Mouse (Mus musculus) limb, embryonic 12.5 days (tissue): ENCODE measurements around the gene Mroh2a. TPM values are rescaled to one million over a fixed set of nuclear protein-coding genes. Genes with fewer than 3 reads are reported as not detected.

Source experiments
- ATAC-seq: fragments of 200-750 bp; cut with Nextera tagmentation; 2 replicates; pipeline ENCODE4 v1.8.0; 2017; ENCODE audit warnings: low read depth, moderate TSS enrichment; ENCODE audit not compliant: insufficient number of reproducible peaks, insufficient read depth, low FRiP score, low TSS enrichment
- H3K27ac ChIP-seq: fragments of 300-500 bp; sonication (generic); 2 replicates; pipeline ENCODE4 v1.5.1; 2016; ENCODE audit warnings: mild to moderate bottlenecking, moderate library complexity
- H3K27me3 ChIP-seq: fragments of 300-500 bp; sonication (generic); 2 replicates; pipeline ENCODE4 v1.6.1; 2016; ENCODE audit warnings: mild to moderate bottlenecking, moderate library complexity
- H3K36me3 ChIP-seq: fragments of 300-500 bp; sonication (generic); 2 replicates; pipeline ENCODE4 v1.6.1; 2016; ENCODE audit warnings: mild to moderate bottlenecking, moderate library complexity
- H3K4me1 ChIP-seq: fragments of 300-500 bp; sonication (generic); replicated peaks from 2 replicates; pipeline ENCODE4 v1.6.1; 2016
- H3K4me2 ChIP-seq: fragments of 300-500 bp; sonication (generic); 2 replicates; pipeline ENCODE4 v1.6.1; 2016; ENCODE audit warnings: mild to moderate bottlenecking, moderate library complexity
- H3K4me3 ChIP-seq: fragments of 300-500 bp; sonication (generic); replicated peaks from 2 replicates; pipeline ENCODE4 v1.5.1; 2016; ENCODE audit warnings: mild to moderate bottlenecking
- H3K9ac ChIP-seq: fragments of 300-500 bp; sonication (generic); replicated peaks from 2 replicates; pipeline ENCODE4 v1.6.1; 2016; ENCODE audit warnings: mild to moderate bottlenecking, moderate library complexity
- H3K9me3 ChIP-seq: fragments of 300-500 bp; sonication (generic); 2 replicates; pipeline ENCODE4 v1.6.1; 2016; ENCODE audit warnings: mild to moderate bottlenecking, moderate library complexity
- WGBS: fragments of 180-500 bp; shearing (Covaris S2); methylation state at CpG from one replicate; pipeline ENCODE4 v1.1.7; 2016; 5-methylcytosine and 5-hydroxymethylcytosine counted together
- polyA plus RNA-seq: library from polyadenylated mRNA; unstranded; fragments of >200 nt; fragmentation: Nextera tagmentation; extraction: Ambion mirVana; gene quantifications from 2 replicates; pipeline ENCODE4 v1.2.1, GENCODE M21; 2016

Mroh2a gene
- polyA plus RNA-seq, 1 experiment from 2014 or later: 2.0 TPM

- no peaks in the 10 kb centered on the region for H3K27me3 ChIP-seq
- H3K9ac ChIP-seq: no peak overlapping the region
- 59% methylated on average over 3 of the region's 3 CpGs for WGBS
- no peak for ATAC-seq
- H3K4me1 ChIP-seq: 0 out of 2 replicates have a peak, but pooled peaks cover 3% of the 10 kb centered on the region
- H3K9me3 ChIP-seq: peaks cover 54% of the 10 kb centered on the region
- H3K36me3 ChIP-seq: no peaks in the 10 kb centered on the region
- H3K27ac ChIP-seq: no peak overlapping the region
- no peak overlapping the region for H3K4me2 ChIP-seq
- H3K4me3 ChIP-seq: no peak overlapping the region
Measured at GRCm38 (mm10) chr1:88282301-88282700, 55.5 kb downstream of the Mroh2a start.

GRCm38 (mm10) chr1:88283376-88284227 is 56.8 kb downstream of the Mroh2a start:
- no peak for ATAC-seq
- Histone ChIP-seq H3K27me3 (no peaks in the 10 kb centered on the region), H3K4me3 (no peak overlapping the region), H3K9me3 (peaks cover 67% of the 10 kb centered on the region), H3K4me2 (no peak overlapping the region), H3K4me1 (no peaks in the 10 kb centered on the region), H3K27ac (no peak overlapping the region), H3K36me3 (no peaks in the 10 kb centered on the region), H3K9ac (no peak overlapping the region)
- 80% methylated on average over 15 of the region's 15 CpGs for WGBS

GRCm38 (mm10) chr1:88284228-88284945 is 57.6 kb downstream of the Mroh2a start:
- Histone ChIP-seq H3K27ac (no peak overlapping the region), H3K4me2 (no peak overlapping the region), H3K9ac (no peak overlapping the region), H3K9me3 (peaks cover 72% of the 10 kb centered on the region), H3K4me1 (no peaks in the 10 kb centered on the region), H3K4me3 (no peak overlapping the region), H3K36me3 (no peaks in the 10 kb centered on the region), H3K27me3 (no peaks in the 10 kb centered on the region)
- ATAC-seq: peak; percentile 27; the same call in 1 of the 2 replicates
- WGBS: 64% methylated on average over 10 of the region's 10 CpGs

GRCm38 (mm10) chr1:88284946-88285320 is 58.1 kb downstream of the Mroh2a start:
- ATAC-seq: no peak
- 61% methylated on average over 7 of the region's 7 CpGs for whole genome bisulfite sequencing
- Histone ChIP-seq H3K9ac (no peak overlapping the region), H3K27me3 (no peaks in the 10 kb centered on the region), H3K27ac (no peak overlapping the region), H3K36me3 (no peaks in the 10 kb centered on the region), H3K9me3 (peaks cover 77% of the 10 kb centered on the region), H3K4me1 (no peaks in the 10 kb centered on the region), H3K4me2 (no peak overlapping the region), H3K4me3 (no peak overlapping the region)

- WGBS: 68% methylated on average over 5 of the region's 5 CpGs
- no peak for ATAC-seq
Measured at GRCm38 (mm10) chr1:88285652-88286051, 58.9 kb downstream of the Mroh2a start.

GRCm38 (mm10) chr1:88286136-88286845 is 59.5 kb downstream of the Mroh2a start:
- Histone ChIP-seq H3K36me3 (no peaks in the 10 kb centered on the region), H3K27ac (no peak overlapping the region), H3K4me1 (no peaks in the 10 kb centered on the region), H3K4me3 (no peak overlapping the region), H3K27me3 (no peaks in the 10 kb centered on the region), H3K4me2 (no peak overlapping the region), H3K9ac (no peak overlapping the region), H3K9me3 (peaks cover 89% of the 10 kb centered on the region)
- ATAC-seq: no peak
- WGBS: 83% methylated on average over 15 of the region's 15 CpGs

More at GRCm38 (mm10) chr1:88285652-88286051, 58.9 kb downstream of the Mroh2a start:
- Histone ChIP-seq H3K4me1 (no peaks in the 10 kb centered on the region), H3K36me3 (no peaks in the 10 kb centered on the region), H3K27me3 (no peaks in the 10 kb centered on the region), H3K4me3 (no peak overlapping the region), H3K4me2 (no peak overlapping the region), H3K9ac (no peak overlapping the region), H3K9me3 (peaks cover 84% of the 10 kb centered on the region), H3K27ac (no peak overlapping the region)

- H3K4me3 ChIP-seq: no peak overlapping the region
- 73% methylated on average over 13 of the region's 13 CpGs for WGBS
- H3K9ac ChIP-seq: no peak overlapping the region
- no peak for ATAC-seq
- H3K27me3 ChIP-seq: no peaks in the 10 kb centered on the region
- H3K4me1 ChIP-seq: no peaks in the 10 kb centered on the region
- H3K4me2 ChIP-seq: no peak overlapping the region
- H3K36me3 ChIP-seq: no peaks in the 10 kb centered on the region
- peaks cover 93% of the 10 kb centered on the region for H3K9me3 ChIP-seq
- no peak overlapping the region for H3K27ac ChIP-seq
Measured at GRCm38 (mm10) chr1:88286887-88287696, 60.3 kb downstream of the Mroh2a start.

- WGBS: 34% methylated on average over 5 of the region's 5 CpGs
- no peak overlapping the region for H3K4me3 ChIP-seq
- H3K9me3 ChIP-seq: peaks cover 92% of the 10 kb centered on the region
- no peak overlapping the region for H3K9ac ChIP-seq
- H3K4me2 ChIP-seq: no peak overlapping the region
- H3K36me3 ChIP-seq: no peaks in the 10 kb centered on the region
- ATAC-seq: no peak
- no peak overlapping the region for H3K27ac ChIP-seq
- H3K27me3 ChIP-seq: no peaks in the 10 kb centered on the region
- H3K4me1 ChIP-seq: no peaks in the 10 kb centered on the region
Measured at GRCm38 (mm10) chr1:88287697-88287980, 60.9 kb downstream of the Mroh2a start.

GRCm38 (mm10) chr1:88288056-88288788 is 61.4 kb downstream of the Mroh2a start:
- no peak for ATAC-seq
- Histone ChIP-seq H3K4me3 (no peak overlapping the region), H3K27ac (no peak overlapping the region), H3K9ac (no peak overlapping the region), H3K27me3 (no peaks in the 10 kb centered on the region), H3K4me2 (no peak overlapping the region), H3K9me3 (peaks cover 86% of the 10 kb centered on the region), H3K36me3 (no peaks in the 10 kb centered on the region), H3K4me1 (no peaks in the 10 kb centered on the region)
- WGBS: 41% methylated on average over 3 of the region's 3 CpGs

GRCm38 (mm10) chr1:88288789-88289127 is 62.0 kb downstream of the Mroh2a start:
- H3K27me3 ChIP-seq: no peaks in the 10 kb centered on the region
- H3K9me3 ChIP-seq: peaks cover 81% of the 10 kb centered on the region
- WGBS: 75% methylated on average over 3 of the region's 3 CpGs
- no peak for ATAC-seq
- no peak overlapping the region for H3K4me2 ChIP-seq
- no peak overlapping the region for H3K9ac ChIP-seq
- no peaks in the 10 kb centered on the region for H3K36me3 ChIP-seq
- no peak overlapping the region for H3K4me3 ChIP-seq
- no peak overlapping the region for H3K27ac ChIP-seq
- H3K4me1 ChIP-seq: no peaks in the 10 kb centered on the region
